Mouse (Mus musculus) erythroblast, embryonic 14.5 days (primary cell): Measurements from ENCODE around the gene Pigx.

Experiments
- GATA1 ChIP-seq: IDR thresholded peaks from 2 replicates; pipeline ENCODE4 v1.6.1; 2012; ENCODE audit warnings: low read length, inconsistent platforms, mixed read lengths
- TAL1 ChIP-seq: IDR thresholded peaks from 3 replicates; pipeline ENCODE4 v1.6.1; 2012; ENCODE audit warnings: low read length, inconsistent platforms, mixed read lengths

DNA sequence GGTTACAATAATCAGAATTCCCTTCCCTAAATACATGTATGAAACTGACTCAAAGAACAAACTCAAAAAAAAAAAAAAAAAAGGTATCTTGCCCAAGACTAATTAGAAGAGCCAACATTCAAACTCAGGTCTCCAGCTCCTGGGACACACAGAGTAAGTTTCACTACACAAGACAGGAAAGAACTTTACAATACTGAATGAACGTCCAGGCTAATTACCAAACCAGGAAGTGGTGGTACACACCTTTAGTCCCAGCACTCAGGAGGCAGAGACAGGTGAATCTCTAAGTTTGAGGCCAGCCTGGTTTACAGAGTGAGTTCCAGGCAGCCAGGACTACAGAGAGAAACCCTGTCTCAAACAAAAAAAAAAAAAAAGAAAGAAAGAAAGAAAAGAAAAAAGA lies 23.8 kb downstream of the Pigx start:
- TF ChIP-seq TAL1 (no peak), GATA1 (no peak)
